Mouse (Mus musculus) heart, adult 8-10 months (tissue): ENCODE results near the gene Grin2b. TPM values are rescaled to one million over a fixed set of nuclear protein-coding genes. Genes with fewer than 3 reads are reported as not detected.
"Not testable (repeated sequence)": the region's sequence is repeated elsewhere in the genome, so short reads cannot be mapped to it uniquely, and the experiment has no call there.

ENCODE experiments used
- DNase-seq: peaks from one replicate; pipeline ENCODE4 v3.0.0; 2022; ENCODE audit warnings: low spot score
- microRNA-seq: library from miRNA; unstranded; fragments of <30 nt; microRNA quantifications from one replicate; pipeline ENCODE4 v1.2.0, GENCODE M21; 2022
- total RNA-seq, 4 experiments: library from RNA; stranded (reverse); gene quantifications; 2 replicates each; pipeline ENCODE4 v1.2.4; 2022

The Grin2b gene
- total RNA-seq, 4 experiments from 2014 or later, result under 0.01 to 0.03 (median 0.03) TPM; not detected in 1

- no peak for DNase-seq
Observed at GRCm38 (mm10) chr6:135700717-135701345, 472.5 kb downstream of the Grin2b start.

GRCm38 (mm10) chr6:135692533-135692932 is 480.8 kb downstream of the Grin2b start:
- DNase-seq, result no peak

GRCm38 (mm10) chr6:135691561-135691960 is 481.8 kb downstream of the Grin2b start:
- no peak for DNase-seq

- no peak for DNase-seq
Observed at GRCm38 (mm10) chr6:135687926-135688325, 485.4 kb downstream of the Grin2b start.

GRCm38 (mm10) chr6:135684206-135684605 is 489.1 kb downstream of the Grin2b start:
- DNase-seq, result no peak

- not testable (repeated sequence) for DNase-seq
Observed at GRCm38 (mm10) chr6:135681423-135681822, 491.9 kb downstream of the Grin2b start.

- DNase-seq, result no peak
Observed at GRCm38 (mm10) chr6:135680105-135680710, 493.1 kb downstream of the Grin2b start.

- DNase-seq, result no peak
Observed at GRCm38 (mm10) chr6:135674380-135674779, 498.9 kb downstream of the Grin2b start.

- DNase-seq, result no peak
Observed at GRCm38 (mm10) chr6:135672003-135672402, 501.3 kb downstream of the Grin2b start.

Small RNA genes lying within 50 kb of the gene (microRNA-seq; reads per million reads assigned to microRNA genes)
- gene Gm22892, result not detected

Other genes with a start within 250 kb of the Grin2b start
- gene Gm8994, start 154.0 kb upstream of the Grin2b start, total RNA-seq, result not detected
- not detected for gene E330021D16Rik, start 242.1 kb upstream of the Grin2b start, total RNA-seq